Mouse (Mus musculus): ENCODE measurements around the gene Zbtb42.
A peak's percentile ranks its signal among the peaks of the same experiment; 100 is the strongest.

Zbtb42 gene

DNA sequence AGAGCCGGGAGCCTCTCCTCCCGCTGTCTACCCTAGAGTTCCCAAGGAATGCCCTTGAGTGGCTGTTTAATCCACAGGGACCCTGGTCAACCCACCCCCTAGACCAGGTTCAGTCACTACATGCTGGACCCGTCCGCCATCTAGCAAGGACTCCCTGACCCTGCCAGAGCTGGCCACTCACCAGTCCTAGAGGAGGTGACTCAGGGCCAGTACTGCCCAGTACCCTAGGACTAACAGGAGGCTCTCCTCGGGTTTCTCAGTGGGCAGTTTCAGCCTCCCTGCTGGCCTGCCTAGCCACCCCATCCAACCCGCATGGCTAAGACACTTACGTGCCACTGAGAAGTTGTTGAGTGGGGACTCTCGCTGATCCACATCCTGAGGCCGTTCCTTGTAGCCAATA is 16.8 kb upstream of the Zbtb42 start:
- no peak for DNase-seq

GRCm38 (mm10) chr12:112663303-112663702 is 15.3 kb upstream of the Zbtb42 start:
- DNase-seq = no peak

DNA sequence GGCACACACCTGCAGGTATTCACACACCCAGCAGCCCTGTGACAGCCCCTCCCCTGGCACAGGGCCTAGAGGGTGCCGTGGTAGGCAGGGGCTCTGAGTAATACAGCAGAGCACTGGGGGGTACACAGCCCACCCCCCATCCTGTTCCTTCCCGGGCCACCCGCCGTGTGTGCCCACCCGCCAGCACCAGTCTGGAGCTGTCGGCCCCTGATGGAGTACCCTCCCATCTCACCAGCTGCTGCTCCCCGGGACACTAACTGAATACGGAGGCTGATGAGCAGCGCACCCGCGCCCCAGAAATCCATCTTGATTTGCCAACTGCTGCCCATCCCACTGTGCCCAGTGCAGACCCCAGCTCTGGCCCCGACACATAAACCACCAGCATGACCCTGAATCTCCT is 14.9 kb upstream of the Zbtb42 start:
- DNase-seq = no peak

GRCm38 (mm10) chr12:112664124-112664523 is 14.5 kb upstream of the Zbtb42 start:
- no peak for DNase-seq

GRCm38 (mm10) chr12:112664656-112665055 is 14.0 kb upstream of the Zbtb42 start:
- no peak for DNase-seq

DNA sequence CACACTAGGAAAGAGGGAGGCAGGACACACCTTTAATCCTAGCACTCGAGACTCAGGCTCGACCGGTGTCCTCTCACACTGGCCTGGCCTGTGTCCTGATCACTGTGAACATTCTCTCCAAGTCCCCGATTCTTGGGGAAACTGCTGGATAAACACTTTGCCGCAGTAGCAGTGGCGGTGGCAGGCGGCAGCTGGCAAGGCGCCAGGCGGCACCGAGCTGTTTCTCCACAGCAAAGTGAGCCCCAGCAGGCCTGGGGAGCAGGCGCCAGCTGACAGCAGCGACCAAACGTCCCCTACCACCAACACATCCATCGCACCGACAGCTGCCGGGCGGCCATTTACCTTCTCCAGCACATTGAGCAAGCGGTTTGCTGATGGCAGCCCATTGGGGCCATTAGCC is 13.2 kb upstream of the Zbtb42 start:
- no peak for DNase-seq

- no peak for DNase-seq
Observed at GRCm38 (mm10) chr12:112665881-112666544, 12.6 kb upstream of the Zbtb42 start.

- DNase-seq = no peak
Observed at GRCm38 (mm10) chr12:112667619-112668297, 10.9 kb upstream of the Zbtb42 start.

DNA sequence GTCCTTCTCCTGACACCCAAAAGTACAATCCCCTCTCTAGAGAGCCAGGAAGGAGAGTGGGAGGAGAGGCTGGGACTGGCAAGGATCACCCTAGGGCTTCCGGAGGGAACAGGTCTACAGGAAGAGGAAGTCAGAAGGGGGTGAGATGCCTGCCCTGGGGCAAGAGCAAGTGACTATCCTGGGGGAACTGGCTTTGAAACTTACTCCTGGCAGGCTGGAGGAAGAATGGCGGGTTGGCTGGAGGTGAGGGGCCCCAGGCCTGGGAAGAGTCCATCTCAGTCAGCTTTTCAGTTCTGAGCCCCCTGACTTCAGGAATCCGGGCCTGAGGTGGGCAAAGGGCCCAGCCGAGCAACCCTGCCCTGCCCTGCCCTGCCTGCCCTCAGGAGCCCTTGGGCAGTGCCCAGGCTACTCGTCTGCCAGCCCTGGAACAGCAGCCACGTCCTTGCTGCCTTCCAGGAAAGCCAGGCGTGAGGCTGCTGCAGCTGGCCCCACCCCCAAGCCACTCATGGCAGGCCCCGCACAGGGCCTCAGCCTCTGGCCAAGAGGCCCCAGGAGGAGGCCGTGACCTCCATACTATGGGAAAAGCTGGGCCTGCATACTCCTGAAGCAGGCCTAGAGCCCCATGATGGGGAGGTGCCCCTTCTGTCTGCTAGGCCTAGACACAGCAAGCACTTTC is 7.8 kb upstream of the Zbtb42 start:
- DNase-seq = no peak

GRCm38 (mm10) chr12:112671891-112672290 is 6.7 kb upstream of the Zbtb42 start:
- no peak for DNase-seq

DNA sequence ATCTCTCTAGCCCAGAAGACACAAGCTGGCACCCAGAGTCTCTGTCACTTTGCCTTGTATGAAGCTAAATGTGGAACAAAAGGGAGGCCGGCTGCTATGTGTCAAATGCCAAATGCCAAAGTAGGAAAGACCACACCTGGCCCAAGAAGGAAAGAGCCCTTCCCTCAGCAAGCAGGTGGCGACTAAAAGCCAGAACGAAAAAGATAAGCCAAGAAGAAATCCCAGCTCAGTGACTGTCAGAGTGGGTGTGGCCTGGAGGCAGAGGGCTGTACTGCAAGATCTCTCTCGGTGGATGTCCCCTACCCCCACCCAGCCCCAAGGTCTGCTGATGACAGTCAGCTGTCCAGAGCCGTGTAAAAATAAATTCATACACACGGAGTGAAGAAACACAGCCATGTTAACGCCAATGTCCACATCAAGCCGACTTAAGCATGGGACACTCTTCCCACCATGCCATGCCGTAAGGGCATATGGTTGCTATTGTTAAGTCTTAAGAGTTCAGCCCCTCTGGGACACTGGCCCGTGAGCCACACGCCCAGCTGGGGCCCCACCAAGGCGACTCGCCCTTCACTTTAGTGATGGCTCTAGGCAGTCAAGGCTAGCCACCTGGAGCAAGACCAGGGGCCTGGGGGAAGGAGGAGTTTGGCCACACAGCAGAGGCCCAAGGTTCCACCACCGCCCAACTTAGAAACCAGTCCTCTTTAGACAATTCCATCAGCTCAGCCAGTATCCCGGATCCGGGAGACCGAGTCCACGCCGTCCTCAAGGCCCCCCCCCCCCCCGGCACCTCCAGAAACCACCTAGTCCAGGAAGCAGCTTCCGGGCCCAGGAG is 5.7 kb upstream of the Zbtb42 start:
- DNase-seq = no peak

- peak; percentile 46 for DNase-seq
Observed at GRCm38 (mm10) chr12:112673576-112674091, 5.0 kb upstream of the Zbtb42 start.

GRCm38 (mm10) chr12:112674132-112675011 is 4.3 kb upstream of the Zbtb42 start, which contains the start of gene Akt1:
Gene Akt1 (minus strand): TSS chr12:112674884.
- DNase-seq = peak; percentile 68

GRCm38 (mm10) chr12:112675245-112676035 is 3.2 kb upstream of the Zbtb42 start:
- DNase-seq = peak; percentile 88

GRCm38 (mm10) chr12:112677076-112677475 is 1.6 kb upstream of the Zbtb42 start:
- DNase-seq = peak; percentile 47

GRCm38 (mm10) chr12:112677943-112678554 is 579 bp upstream of the Zbtb42 start:
- no peak for DNase-seq

- DNase-seq = no peak
Observed at GRCm38 (mm10) chr12:112679027-112679996, 684 bp downstream of the Zbtb42 start.

DNA sequence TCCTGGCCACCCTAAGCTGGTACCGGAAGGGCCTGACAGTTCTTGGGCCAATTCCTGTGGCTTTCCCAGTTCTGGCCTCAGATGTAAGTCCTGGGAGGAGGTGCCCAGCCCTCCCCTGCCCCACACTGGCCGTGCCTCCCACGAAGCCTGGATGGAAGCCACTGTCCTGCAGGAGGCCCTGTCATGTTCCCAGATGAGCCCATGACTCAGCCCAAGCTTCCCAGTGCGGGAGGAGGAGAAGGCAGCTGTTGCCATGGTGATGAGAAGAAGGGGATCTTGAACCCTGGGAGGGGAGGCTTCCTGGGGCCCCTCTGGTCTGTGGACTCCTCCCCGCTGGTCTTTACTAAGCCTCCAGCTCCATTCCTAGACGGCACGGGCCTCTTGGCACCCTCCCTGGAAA is 4.7 kb downstream of the Zbtb42 start:
- DNase-seq = no peak

GRCm38 (mm10) chr12:112688458-112688857 is 9.8 kb downstream of the Zbtb42 start:
- no peak for DNase-seq
